Mouse (Mus musculus) adrenal gland (tissue): ENCODE measurements around the gene Fcgr4.
"Not testable (repeated sequence)": the region's sequence is repeated elsewhere in the genome, so short reads cannot be mapped to it uniquely, and the experiment has no call there.

ENCODE experiments used
- intact Hi-C: fragments of 180-260 bp; cut with DNase I; formaldehyde crosslinking; loops from one replicate; pipeline ENCODE4 v1.15.1; 2025
- long read RNA-seq, 2 experiments: library from polyadenylated mRNA; unstranded; transcript quantifications; one replicate each; pipeline ENCODE4 v2.0.0; 2020; ENCODE audit warnings: borderline replicate concordance in 1 of 2; ENCODE audit not compliant: insufficient replicate concordance in 1 of 2

The Fcgr4 gene
- long read RNA-seq, experiment 1, partial matches to known transcripts, result 1 of 2 reads
- long read RNA-seq, experiment 1, other reads (novel, unspliced or antisense), result 1 of 2 reads
- long read RNA-seq, experiment 2, partial matches to known transcripts, result 2 of 2 reads
- long read RNA-seq, experiment 2, other reads (novel, unspliced or antisense), result 0 of 2 reads

GRCm38 (mm10) chr1:171018737-171019136, at the start of gene Fcgr4:
TSS of gene Fcgr4 (plus strand) at chr1:171018920.
- intact Hi-C loops, result no loop called here

DNA sequence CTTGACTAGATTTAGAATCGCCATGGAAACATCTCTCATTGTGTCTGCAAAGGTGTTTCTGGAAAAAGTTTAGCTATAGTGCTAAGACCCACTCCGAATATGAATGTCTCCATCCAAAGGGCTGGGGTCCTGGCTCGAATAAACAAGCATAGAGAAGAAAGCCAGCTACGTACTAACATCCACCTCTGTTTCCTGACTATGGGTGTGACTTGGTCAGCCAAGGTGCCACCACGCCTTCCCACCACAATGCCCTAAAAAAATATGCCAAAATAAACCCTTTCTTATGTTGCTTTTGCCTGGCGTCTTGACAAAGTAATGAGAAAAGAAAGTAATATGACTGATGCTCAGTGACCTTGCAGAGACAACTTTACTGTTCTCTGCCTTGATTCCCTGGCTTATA, 46.2 kb upstream of the Fcgr4 start:
- intact Hi-C loops, result no loop called here

DNA sequence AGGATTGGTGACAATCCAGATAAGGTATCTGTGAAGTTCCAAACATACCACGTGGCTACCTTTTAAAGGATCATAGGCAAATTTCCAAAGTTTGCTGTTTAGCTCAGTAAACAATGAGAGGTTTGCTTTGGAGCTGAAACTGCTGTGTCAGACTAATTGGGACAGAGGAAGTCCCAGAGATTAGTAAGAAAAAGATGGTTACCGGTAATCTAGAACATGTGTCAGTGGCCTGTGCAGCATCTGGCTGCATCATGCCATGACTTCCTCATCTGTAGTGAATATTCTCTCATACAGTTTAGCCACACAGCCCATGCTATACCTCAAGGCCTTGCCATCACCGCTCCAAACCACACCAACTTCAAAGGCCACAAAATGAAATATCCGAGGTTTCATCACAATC, 45.8 kb upstream of the Fcgr4 start:
- intact Hi-C loops, result no loop called here

DNA sequence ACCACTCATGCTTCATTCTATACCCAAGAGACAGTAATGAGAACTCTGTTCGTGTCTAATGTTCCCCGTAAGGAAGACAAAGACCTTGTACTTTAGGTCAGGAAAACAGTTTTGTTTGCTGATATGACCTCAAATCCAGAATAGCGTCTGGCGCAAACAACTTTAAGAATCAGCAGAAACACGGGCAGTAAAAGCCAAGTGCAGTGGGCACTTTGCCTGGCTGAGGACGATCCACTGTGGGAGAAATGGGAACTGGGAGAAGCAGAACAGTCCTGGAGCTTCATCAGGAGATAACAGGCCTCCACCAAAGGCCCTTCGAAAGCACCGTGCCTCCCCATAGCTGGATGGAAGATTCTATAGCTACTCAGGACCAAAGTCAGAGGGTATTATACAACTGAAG, 44.5 kb upstream of the Fcgr4 start:
- intact Hi-C loops, result no loop called here

DNA sequence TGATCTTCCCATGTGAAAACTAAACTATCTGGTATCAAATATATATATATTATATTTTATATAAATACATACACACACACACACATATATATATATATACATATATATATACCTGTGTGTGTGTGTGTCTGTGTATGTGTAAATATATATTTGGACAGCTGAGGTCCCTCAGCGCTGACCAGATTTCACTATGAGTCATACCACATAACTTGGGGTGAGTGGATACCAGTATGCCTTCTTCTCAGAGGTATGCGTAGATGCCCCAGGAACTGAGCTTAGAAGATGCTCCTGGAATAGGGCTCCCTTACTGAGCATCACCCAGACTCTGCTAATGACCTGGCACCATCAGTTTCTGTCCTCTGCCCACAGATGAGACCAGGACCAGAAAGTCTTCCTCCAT, 44.0 kb upstream of the Fcgr4 start:
- intact Hi-C loops, result no loop called here

- intact Hi-C loops, result not testable (repeated sequence)
Measured at GRCm38 (mm10) chr1:170975350-170975749, 43.4 kb upstream of the Fcgr4 start.

- intact Hi-C loops, result no loop called here
Measured at GRCm38 (mm10) chr1:170975751-170976161, 43.0 kb upstream of the Fcgr4 start.

GRCm38 (mm10) chr1:170976447-170976846, 42.3 kb upstream of the Fcgr4 start, which contains the start of gene Fcgr2b:
TSS of gene Fcgr2b (minus strand) at chr1:170976547.
- intact Hi-C loops, result no loop called here

GRCm38 (mm10) chr1:170978601-170979000, 40.1 kb upstream of the Fcgr4 start:
- intact Hi-C loops, result no loop called here

GRCm38 (mm10) chr1:170981679-170982078, 37.0 kb upstream of the Fcgr4 start:
- intact Hi-C loops, result not testable (repeated sequence)

GRCm38 (mm10) chr1:170982301-170982700, 36.4 kb upstream of the Fcgr4 start:
- intact Hi-C loops, result no loop called here

- intact Hi-C loops, result no loop called here
Measured at GRCm38 (mm10) chr1:170983066-170983465, 35.7 kb upstream of the Fcgr4 start.

DNA sequence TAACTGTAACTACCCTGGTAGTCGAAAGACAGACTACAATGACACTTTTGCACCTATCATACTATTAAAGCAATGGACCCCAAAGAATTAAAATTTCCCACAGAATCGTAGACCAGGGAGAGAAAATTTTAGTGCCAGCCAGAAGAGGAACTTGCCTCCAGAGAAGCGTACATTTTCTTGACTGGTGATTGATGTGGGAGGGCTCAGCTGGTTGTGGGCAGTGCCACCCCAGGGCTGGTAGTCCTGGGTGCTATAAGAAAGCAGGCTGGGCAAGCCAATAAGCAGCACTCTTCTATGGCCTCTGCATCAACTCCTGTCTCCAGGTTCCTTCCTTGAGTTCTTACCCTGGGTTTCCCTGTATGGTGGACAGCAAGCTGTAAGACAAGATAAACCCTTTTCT, 33.6 kb upstream of the Fcgr4 start:
- intact Hi-C loops, result no loop called here

GRCm38 (mm10) chr1:170985861-170986260, 32.9 kb upstream of the Fcgr4 start:
- intact Hi-C loops, result no loop called here

GRCm38 (mm10) chr1:170989656-170990055, 29.1 kb upstream of the Fcgr4 start:
- intact Hi-C loops, result no loop called here

DNA sequence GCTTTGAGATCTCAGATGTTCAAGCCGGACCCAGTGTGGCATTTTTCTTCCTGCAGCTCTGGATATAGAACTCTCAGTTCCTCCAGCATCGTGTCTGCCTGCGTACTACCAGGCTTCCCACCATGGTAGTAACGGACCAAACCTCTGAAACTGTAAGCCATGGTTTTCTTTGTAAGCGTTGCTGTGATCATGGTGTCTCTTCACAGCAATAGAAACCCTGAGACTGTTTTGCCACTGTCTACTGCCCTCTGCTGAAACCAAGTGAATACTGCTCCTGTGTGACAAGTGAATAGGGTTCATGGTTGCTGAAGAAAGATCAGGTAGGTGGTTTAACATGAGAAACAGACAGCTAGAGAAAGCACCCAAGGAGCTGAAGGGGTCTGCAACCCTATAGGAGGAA, 26.2 kb upstream of the Fcgr4 start:
- intact Hi-C loops, result no loop called here

GRCm38 (mm10) chr1:170996034-170996433, 22.7 kb upstream of the Fcgr4 start:
- intact Hi-C loops, result loop anchor here (1.0 kb wide), 1 partner anchor 96 kb away; no protein-coding TSS in a partner anchor

DNA sequence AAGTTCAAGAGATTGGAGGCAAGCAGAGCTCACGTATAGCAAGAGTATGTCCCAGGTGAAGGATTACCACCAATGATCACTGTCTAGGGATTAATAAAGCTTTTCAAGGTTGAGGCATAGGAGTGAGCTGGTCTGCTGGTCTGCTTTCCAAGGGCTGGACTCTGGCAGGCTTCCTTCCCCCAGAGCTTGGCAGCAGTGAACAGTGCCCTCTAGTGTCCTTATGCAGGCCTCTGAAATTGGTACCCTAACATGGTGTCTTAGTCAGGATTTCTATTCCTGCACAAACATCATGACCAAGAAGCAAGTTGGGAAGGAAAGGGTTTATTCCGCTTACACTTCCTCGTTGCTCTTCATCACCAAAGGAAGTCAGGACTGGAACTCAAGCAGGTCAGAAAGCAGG, 22.0 kb upstream of the Fcgr4 start:
- intact Hi-C loops, result loop anchor here (1.0 kb wide), 1 partner anchor 96 kb away; no protein-coding TSS in a partner anchor

GRCm38 (mm10) chr1:170997756-170998655, 20.7 kb upstream of the Fcgr4 start:
- intact Hi-C loops, result no loop called here

GRCm38 (mm10) chr1:170999811-171000210, 18.9 kb upstream of the Fcgr4 start:
- intact Hi-C loops, result no loop called here

DNA sequence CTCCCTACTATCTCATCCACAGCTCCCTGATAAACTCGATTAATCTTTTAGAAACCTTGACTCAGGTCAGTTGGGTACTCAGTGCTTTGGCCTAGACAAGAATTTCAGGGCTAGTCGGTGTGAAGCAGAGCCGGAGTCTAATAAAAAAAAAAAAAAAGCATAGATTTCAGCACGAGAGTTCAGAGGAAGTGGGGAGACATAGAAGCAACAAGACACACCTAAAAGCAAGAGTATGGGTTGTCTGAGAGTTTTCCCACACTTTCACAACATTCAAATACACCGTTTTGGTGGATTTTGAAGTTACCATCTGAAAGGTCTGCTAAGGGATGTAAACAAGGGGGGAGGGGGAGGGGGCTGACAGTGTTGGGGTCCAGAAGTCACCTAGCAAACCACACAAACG, 13.6 kb upstream of the Fcgr4 start:
- intact Hi-C loops, result no loop called here

DNA sequence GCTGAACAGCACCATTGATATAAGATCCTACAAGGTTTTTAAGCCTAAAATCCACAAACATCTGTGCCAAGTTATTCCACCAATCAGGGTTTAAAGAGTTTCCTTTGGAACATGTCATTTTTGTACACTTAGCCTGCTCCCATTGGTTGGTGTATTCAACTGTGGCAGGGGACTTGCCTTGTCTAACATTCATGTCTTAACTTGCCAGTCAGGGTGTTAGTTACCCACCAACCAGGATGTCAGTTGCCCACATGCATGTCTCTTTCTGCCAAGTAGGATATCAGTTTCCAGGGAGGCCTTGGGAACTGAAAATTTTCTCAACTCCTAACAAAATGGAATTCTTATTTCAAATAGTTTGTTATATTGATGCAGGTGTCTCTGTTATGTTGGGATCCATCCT, 13.1 kb upstream of the Fcgr4 start:
- intact Hi-C loops, result no loop called here

- intact Hi-C loops, result no loop called here
Measured at GRCm38 (mm10) chr1:171006335-171006734, 12.4 kb upstream of the Fcgr4 start.
